Mouse (Mus musculus): Measurements from ENCODE around the gene Trappc11.
A peak's percentile ranks its signal among the peaks of the same experiment; 100 is the strongest.

Gene Trappc11

GRCm38 (mm10) chr8:47533344-47534125 is at the start of gene Trappc11, which contains the start of gene Rwdd4a:
Gene Trappc11 (minus strand): TSS chr8:47533470.
Gene Rwdd4a (plus strand): TSS chr8:47533664.
- peak; percentile 97 for DNase-seq (ENCODE audit: low read depth)

- no peak for DNase-seq (ENCODE audit: low read depth)
These were observed 48.2 kb upstream of the Trappc11 start for GRCm38 (mm10) chr8:47581454-47581853.

- DNase-seq (ENCODE audit: low read depth) = no peak
These were observed 40.2 kb upstream of the Trappc11 start for GRCm38 (mm10) chr8:47573482-47573881.

- no peak for DNase-seq (ENCODE audit: low read depth)
These were observed 36.9 kb upstream of the Trappc11 start for GRCm38 (mm10) chr8:47570161-47570560.

- DNase-seq (ENCODE audit: low read depth) = no peak
These were observed 34.8 kb upstream of the Trappc11 start for GRCm38 (mm10) chr8:47568098-47568497.

DNA sequence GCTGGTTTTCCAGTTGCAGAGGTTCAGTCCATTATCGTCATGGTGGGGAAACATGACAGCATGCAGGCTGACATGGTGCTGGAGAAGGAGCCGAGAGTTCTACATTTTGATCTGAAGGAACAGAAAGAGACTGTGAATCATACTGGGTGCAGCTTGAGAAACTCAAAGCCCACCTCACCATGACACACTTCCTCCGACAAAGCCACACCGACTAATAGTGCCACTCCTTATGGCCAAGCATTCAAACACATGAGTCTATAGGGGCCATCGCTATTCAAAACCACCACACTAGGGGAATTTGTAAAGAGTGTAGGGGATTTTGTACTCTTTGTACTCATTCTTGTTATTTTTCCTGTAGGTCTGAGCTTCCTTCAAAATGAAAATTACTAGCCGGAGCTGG is 33.3 kb upstream of the Trappc11 start:
- no peak for DNase-seq (ENCODE audit: low read depth)

- peak; percentile 50 for DNase-seq (ENCODE audit: low read depth)
These were observed 27.5 kb upstream of the Trappc11 start for GRCm38 (mm10) chr8:47560801-47561200.

- no peak for DNase-seq (ENCODE audit: low read depth)
These were observed 25.0 kb upstream of the Trappc11 start for GRCm38 (mm10) chr8:47558274-47558673.

GRCm38 (mm10) chr8:47556446-47556845 is 23.2 kb upstream of the Trappc11 start:
- DNase-seq (ENCODE audit: low read depth) = no peak

DNA sequence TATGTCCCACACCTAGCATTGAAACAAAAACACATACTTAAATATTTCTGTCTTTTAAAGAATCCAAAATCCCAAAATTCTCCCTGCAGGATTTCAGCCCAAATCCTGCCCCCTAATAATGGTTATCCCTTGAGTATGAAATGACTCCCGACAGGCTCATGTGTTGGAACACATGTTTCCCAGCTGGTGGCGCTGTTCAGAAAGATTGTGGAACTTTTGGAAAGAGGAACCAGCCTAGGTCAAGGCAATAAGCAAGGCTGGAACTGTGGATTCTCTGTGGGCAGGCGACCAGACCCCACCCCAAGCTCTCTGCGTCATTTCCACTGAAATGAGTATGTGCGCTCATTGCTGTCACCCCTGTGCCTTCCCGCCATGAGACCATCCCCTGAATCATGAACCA is 20.3 kb upstream of the Trappc11 start:
- DNase-seq (ENCODE audit: low read depth) = peak; percentile 15

DNA sequence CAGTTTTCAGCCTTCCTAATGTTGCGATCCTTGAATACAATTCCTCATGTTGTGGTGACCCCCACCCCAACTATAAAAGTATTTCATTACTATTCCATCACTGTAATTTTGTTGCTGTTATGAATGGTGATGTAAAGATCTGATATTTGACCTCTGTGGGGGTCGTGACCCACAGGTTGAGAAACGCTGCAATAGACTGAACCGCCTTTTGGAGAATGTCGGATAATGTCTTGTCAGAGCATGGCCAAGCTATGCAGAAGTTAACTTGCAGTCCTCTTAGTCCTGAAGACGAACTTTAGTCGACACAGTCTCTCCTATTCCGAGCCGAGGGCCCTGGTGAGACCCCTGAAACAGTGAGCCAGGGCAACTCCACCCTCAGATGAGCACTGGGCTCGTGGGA is 13.8 kb upstream of the Trappc11 start:
- DNase-seq (ENCODE audit: low read depth) = no peak

DNA sequence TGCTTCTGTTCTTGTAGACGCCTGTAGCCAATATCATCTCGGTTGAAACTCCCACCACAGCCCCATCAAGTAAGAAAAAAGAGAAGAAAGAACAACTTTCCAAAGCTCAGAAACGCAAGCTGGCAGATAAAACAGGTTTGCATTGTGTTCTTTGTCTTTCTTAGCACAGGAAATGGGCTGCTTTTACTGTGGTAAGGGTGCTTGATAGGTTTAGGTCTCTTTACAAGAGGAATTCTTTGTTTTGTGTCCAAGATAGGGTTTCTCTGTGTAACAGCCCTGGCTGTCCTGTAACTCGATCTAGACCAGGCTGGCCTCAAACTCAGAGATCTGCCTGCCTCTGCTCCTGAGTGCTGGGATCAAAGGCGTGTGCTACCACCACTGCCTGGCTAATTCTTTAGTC is 10.8 kb upstream of the Trappc11 start:
- DNase-seq (ENCODE audit: low read depth) = no peak

- no peak for DNase-seq (ENCODE audit: low read depth)
These were observed 9.5 kb upstream of the Trappc11 start for GRCm38 (mm10) chr8:47542746-47543145.

DNA sequence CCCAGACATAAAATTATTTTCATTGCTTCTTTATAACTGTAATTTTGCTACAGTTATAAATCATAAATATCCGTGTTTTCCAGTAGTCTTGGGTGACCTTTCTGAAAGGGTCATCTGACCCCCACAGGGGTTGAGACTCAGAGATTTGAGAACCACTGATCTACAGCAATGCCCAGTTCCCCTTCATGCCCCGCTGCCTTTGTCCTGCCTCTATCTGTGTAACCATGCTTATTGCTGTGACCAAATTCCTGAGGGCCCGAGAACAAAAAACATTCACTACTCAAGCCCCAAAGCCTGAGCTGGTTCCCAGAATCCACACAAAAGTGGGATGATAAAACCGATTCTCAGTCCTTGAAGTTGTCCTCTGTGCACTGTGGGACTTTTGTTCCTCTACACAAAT is 5.1 kb upstream of the Trappc11 start:
- DNase-seq (ENCODE audit: low read depth) = no peak

- no peak for DNase-seq (ENCODE audit: low read depth)
These were observed 5.2 kb downstream of the Trappc11 start for GRCm38 (mm10) chr8:47528094-47528493.

DNA sequence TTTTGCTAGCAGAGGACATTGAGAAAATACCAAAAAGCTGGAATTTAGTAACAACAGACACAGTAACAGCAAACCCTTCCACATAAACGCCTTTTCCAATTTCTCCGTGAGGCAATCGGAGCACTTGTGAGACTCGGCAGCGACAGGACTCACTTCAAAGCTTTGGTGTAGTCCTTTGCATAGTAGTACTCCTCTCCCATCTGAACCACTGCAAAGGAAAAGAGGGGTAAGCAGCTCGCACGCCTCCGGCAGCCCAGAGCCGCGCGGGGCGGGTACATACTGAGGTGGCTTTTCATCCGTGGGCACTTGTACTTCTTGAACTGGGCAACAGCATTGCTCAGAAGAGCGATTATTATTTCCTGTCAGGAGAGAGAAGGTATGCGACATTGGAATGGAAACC is 19.7 kb downstream of the Trappc11 start:
- no peak for DNase-seq (ENCODE audit: low read depth)

GRCm38 (mm10) chr8:47510930-47511329 is 22.3 kb downstream of the Trappc11 start:
- DNase-seq (ENCODE audit: low read depth) = peak; percentile 9

DNA sequence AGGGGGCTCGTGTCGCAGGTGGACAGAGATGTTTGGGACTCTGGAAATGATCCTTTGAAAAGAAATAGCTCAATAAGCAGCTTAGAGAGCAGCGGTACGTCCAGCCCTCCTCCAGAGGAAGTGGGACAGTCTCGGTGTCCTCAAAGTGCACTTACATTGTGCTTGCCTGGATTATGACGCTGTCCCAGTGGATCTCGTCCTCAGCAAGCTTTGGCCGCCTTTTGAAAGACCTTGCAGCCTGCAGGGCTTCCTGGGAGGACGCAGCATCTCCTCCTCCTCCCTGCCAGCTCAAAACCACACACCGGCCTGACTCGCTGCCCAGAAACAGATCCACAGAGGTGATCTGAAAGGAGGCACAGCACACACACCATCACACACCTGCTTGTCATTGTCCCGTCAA is 27.8 kb downstream of the Trappc11 start:
- DNase-seq (ENCODE audit: low read depth) = no peak

DNA sequence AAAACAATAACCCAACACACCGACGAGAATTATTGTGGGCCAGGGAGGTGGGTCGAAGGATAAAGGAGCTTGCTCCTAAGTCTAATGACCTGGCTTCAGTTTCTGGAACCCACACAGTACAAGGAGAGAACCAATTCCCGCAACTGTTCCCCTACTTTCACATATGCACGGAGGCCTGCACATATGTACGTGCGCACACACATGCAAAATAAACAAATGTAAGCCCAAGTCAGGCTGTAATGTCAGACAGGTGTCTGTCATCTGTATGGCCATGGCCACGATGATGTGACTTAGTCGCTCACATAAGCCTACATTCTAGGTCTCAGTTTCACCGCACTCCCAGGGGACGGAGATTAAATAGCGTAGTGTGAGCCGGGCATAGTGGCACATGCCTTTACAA is 30.7 kb downstream of the Trappc11 start:
- DNase-seq (ENCODE audit: low read depth) = no peak

GRCm38 (mm10) chr8:47501994-47502393 is 31.3 kb downstream of the Trappc11 start:
- DNase-seq (ENCODE audit: low read depth) = no peak

DNA sequence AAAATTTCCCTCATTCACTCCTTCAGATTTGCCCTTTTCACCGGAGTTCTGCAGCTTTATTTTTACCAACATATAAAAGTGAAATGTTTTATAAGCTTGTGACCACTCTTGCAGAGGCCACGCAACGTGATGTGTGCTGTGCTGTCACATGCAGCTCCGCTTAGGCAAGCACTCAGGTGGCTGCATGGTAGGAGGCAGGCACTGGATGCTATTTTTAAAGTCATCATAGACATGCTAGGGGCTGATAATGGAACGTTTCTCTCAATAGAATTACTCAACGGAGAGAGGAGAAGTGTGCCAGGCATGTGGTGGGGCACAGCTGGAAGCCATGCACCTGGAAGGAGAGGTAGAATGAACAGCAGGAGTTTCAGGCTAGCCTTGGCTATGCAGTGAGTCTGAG is 37.8 kb downstream of the Trappc11 start:
- no peak for DNase-seq (ENCODE audit: low read depth)

DNA sequence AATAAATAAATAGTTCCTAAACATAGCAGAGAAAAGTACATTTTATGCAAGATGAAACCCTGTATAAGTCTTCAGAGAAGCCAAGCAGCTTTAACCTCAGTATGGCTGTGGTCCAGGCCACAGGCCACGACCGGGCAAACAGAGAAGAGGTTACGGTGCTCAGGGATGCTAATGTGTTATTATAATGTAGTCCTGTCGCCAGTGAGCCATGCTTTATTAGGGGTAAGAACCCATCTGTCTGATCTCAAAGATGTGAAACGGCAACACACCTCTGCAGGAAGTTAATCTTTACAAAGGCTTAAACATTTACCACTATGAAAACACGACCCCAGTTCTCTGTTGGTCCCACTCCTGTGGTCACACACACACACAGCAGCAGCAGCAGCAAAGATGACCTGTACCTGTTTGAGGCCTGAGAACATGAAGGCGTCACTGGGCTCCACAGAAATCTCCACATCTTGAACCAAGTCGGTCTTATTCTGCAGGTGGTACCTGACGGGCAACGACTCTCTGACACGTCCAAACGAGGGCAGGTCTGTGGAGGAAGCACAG is 38.6 kb downstream of the Trappc11 start:
- no peak for DNase-seq (ENCODE audit: low read depth)

- DNase-seq (ENCODE audit: low read depth) = no peak
These were observed 40.2 kb downstream of the Trappc11 start for GRCm38 (mm10) chr8:47493106-47493505.

- no peak for DNase-seq (ENCODE audit: low read depth)
These were observed 46.0 kb downstream of the Trappc11 start for GRCm38 (mm10) chr8:47487231-47487630.
